Mouse (Mus musculus): Measurements from ENCODE around the gene Dedd2. TPM values are rescaled to one million over a fixed set of nuclear protein-coding genes. Genes with fewer than 3 reads are reported as not detected.
A peak's percentile ranks its signal among the peaks of the same experiment; 100 is the strongest.
"Not testable (repeated sequence)": the region's sequence is repeated elsewhere in the genome, so short reads cannot be mapped to it uniquely, and the experiment has no call there.

Gene Dedd2
- total RNA-seq (2021), result 10 to 100 TPM; 23.9 to 26.3 TPM
- long read RNA-seq, experiment 1, full-length matches to known transcripts, result 8 of 28 reads
- long read RNA-seq, experiment 1, partial matches to known transcripts, result 1 of 28 reads
- long read RNA-seq, experiment 1, other reads (novel, unspliced or antisense), result 19 of 28 reads
- long read RNA-seq, experiment 2, full-length matches to known transcripts, result 6 of 13 reads
- long read RNA-seq, experiment 2, partial matches to known transcripts, result 1 of 13 reads
- long read RNA-seq, experiment 2, other reads (novel, unspliced or antisense), result 6 of 13 reads

DNA sequence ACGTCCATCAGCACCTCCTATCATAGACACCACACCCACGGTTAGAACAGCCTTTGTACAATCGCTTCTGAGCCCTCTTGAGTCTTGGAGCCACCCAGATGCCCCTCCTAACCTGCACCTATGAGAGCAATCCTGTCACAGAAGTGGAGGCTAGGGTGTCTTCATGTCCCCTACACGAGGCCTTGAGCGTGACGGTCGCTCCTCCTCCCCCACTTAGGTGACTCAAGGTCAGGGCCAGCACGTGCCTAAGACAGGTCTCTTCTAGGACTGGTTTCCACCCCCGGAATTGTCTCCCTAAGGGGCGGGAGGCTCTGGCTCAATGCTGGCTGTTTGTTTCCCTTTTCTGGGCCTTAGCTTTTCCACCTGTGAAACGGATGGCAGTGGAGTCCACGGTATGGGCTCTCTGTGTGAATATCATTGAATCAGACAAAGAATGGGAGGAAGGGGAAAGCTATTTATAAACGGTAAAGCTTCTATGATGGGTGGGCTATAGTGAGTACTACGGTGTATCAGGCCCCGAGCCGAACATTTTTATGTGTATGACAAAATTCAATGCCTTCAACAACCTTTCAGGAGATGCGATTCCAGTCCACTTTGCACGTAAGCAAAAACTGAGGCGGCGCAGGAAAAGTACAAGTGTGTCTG, at the start of gene Dedd2:
Gene Dedd2, minus strand, starts transcription at position 159 of the 645 bp plus-strand sequence.
- H3K4me3 ChIP-seq, result peak within 1 kb of the TSS; percentile 73
- TF ChIP-seq CTCF (IDR thresholded peaks at IDR 0.05), result no peak
- peak within 1 kb of the TSS; percentile 86 for H3K27ac ChIP-seq
- intact Hi-C loops (cut with DNase I), result no loop called here
- no peak for DNase-seq (ENCODE audit: extremely low spot score in 1 of 2, low spot score in 2 of 2)

DNA sequence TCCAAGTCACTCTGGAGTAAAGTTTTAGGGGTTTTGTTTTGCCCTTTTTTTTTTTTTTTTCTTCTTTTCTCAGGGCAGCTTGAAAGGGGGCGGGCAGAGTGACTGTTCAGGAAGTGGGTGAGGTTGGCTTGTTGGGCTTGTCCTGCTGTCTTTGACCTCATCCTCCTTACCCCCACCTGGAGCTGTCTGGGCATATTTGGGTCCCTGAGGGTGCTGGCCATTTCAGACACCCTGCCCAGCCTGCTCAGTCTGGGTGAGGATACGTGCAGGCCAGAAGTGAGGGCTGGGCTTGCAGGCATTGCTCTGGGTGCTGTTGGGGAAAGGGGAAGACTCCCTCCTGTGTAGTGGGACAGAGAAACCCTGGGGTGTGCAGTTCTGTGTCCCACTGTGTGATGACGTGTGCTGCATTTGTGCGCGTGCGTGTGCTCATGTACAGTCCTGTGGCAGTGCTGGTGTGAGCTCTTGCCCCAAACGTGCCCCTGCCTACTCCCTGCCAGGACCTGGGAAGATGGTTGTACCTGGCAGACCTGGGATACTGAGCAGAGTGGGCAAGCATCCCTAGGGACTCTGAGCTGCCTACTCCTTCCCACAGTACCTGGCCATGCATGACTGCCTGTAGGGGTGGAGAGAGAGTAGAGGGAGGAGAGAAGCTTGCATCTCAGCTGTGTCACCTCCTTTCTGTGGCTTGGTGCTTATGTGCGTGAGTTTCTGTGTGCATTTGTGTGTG, 49.3 kb upstream of the Dedd2 start:
- no peak for TF ChIP-seq CTCF (IDR thresholded peaks at IDR 0.05)
- intact Hi-C loops (cut with DNase I), result no loop called here
- DNase-seq (ENCODE audit: extremely low spot score in 1 of 2, low spot score in 2 of 2), result no peak
- H3K4me3 ChIP-seq, result peak overlapping the region; percentile 58
- H3K27ac ChIP-seq, result peak overlapping the region; percentile 89; the same call in 1 of the 2 replicates

DNA sequence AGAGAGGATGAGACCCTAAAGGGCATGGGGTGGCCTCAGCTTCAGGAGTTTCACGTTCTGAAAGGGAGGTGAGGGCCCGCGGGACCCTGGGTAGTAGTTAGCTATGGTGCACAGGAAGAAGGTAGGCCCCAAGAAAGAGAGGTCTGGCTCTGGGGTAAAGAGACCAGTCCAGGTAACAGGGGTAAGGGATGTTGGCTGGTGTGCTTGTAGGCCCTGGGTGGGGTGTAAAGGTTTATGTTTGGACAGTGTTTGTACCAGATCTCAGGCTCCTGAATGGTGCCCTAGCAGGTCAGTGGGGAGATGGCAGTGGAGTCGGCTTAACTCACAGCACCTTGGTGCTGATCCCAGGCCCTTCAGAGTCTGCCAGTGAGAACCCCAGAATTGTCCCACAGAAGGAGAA, 48.6 kb upstream of the Dedd2 start:
- peak overlapping the region; percentile 58 for H3K4me3 ChIP-seq
- peak in 1 of 2 experiments; percentile 13 for DNase-seq (ENCODE audit: extremely low spot score in 1 of 2, low spot score in 2 of 2)

DNA sequence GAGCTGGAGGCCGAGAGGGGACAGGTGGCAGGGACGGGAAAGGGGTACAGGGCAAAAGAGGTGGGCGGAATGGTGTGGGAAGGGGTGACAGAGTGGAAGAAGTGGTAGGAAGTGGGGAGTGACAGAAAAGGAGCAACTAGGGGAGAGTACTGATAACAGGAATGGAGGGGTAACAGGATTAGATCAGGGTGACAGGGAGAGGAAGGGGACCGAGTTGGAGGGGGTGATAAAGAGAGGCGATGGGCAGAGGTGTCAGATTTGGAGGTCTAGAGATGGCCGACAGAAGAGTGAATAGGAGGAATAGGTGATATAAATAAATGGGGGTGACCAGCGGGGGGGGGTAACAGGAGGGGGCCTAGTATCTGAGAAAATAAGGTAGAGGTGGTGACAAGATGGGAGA, 48.2 kb upstream of the Dedd2 start:
- no peak for TF ChIP-seq CTCF (IDR thresholded peaks at IDR 0.05)
- DNase-seq (ENCODE audit: extremely low spot score in 1 of 2, low spot score in 2 of 2), result no peak
- Histone ChIP-seq H3K4me3 (peak overlapping the region; percentile 58), H3K27ac (peak overlapping the region; percentile 89)
- intact Hi-C loops (cut with DNase I), result no loop called here

More for the DNA sequence above, 48.6 kb upstream of the Dedd2 start:
- peak overlapping the region; percentile 89 for H3K27ac ChIP-seq
- TF ChIP-seq CTCF (IDR thresholded peaks at IDR 0.05), result no peak
- intact Hi-C loops (cut with DNase I), result no loop called here

DNA sequence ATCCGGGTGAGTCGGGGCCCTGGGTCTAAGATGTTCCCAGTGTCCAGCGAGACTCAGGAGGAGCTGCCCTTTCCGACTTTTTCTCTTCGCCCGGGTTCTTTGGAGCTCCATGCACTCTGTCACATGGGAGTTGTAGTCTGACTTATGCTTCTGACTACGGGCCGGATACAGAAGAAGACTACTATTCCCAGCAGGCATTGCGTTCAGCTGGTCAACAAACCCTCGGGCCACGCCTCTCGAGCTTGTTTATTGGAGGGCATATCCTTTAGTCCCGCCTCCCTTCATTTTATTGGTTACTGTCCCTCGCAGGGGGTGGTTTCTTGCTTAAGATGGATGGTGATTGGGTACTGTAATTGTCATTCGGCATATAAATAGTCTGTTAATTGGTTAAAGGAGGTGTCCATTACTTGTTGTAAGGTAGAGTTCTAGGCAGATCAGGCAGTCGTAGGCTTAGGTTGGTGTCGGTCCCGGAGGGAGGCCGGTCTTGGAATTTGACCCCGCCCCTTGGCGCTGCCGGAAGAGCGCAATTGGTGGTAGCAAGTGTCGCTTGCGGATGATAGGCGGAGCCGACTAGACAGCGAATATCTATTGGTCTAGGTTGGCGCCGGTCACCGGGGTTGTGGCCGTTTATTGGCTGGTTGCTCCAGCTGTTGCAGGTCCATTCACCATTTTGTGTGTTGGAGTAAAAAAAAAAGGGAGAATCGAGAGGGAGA, 47.5 kb upstream of the Dedd2 start:
- Histone ChIP-seq H3K4me3 (peak overlapping the region; percentile 61), H3K27ac (peak overlapping the region; percentile 98)
- DNase-seq (ENCODE audit: extremely low spot score in 1 of 2, low spot score in 2 of 2), result peak; percentile 97 to 100
- no peak for TF ChIP-seq CTCF (IDR thresholded peaks at IDR 0.05)
- intact Hi-C loops (cut with DNase I), result loop anchor here (1.0 kb wide), 1 partner anchor 16 kb away; no protein-coding TSS in a partner anchor

DNA sequence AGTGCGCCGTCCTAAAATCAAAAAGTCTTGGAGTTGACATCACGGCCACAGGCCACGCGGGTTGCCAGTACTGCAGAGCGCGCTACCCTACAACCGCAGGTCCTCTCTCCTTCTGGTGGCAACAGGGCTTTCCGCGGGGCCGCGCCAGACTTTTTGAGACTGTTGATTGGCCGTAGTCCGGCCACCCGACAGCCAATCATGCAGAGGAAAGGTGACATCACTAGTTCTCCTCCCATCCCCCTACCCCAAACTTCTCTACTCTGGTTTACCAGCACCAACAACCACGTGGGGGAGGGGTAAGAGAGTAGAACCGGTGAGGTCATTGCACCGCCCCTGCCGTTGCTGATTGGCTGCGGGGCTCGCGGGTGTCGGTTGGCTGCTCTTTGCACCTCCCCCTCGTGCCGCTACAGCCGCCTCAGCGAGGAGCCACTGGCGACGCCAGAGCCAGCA, 46.9 kb upstream of the Dedd2 start, which contains the start of gene Cic:
Gene Cic, plus strand, starts transcription at position 404 of the 450 bp plus-strand sequence.
- Histone ChIP-seq H3K27ac (peak within 1 kb of the TSS; percentile 98), H3K4me3 (peak within 1 kb of the TSS; percentile 61)
- DNase-seq (ENCODE audit: extremely low spot score in 1 of 2, low spot score in 2 of 2), result peak; percentile 97 to 98
- no peak; the same call in 1 of the 2 replicates for TF ChIP-seq CTCF (IDR thresholded peaks at IDR 0.05)
- intact Hi-C loops (cut with DNase I), result loop anchor here (1.0 kb wide), 1 partner anchor 15 kb away; no protein-coding TSS in a partner anchor

DNA sequence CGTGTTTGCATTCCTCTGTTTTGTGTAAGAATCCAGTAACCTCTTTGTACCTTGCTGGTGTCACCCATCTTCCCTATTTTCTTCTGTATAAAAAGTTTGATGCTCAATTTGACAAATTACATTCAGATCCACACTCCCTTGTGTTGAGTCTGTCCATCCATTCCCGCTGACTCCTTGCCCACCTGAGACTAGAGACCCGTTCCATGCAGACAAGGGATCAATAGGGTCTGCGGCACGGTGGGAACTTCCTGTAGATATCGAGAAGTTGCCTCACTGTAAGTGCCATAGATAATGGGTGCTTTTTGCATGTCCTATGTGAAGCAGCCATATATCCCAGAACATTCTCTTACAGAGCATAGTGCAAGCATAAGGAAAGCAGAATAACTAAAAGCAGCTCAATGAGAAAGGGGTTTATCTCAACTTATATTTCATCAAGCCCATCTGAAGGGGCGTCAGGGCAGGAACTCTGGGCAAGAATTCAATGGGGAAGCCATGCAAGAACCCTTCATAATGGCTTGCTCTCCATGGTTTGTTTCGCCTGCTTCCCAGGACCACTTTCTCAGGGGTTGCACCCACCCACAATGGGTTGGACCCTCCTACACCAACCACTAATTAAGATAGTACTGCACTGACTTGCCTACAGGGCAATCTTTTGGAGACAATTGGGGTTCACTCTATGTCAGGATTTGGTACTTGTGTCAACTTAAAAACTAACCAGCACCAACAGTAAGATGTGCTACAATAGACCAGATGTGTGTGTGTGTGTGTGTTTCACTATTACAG, 46.0 kb upstream of the Dedd2 start:
- intact Hi-C loops (cut with DNase I), result no loop called here
- DNase-seq (ENCODE audit: extremely low spot score in 1 of 2, low spot score in 2 of 2), result no peak
- no peak overlapping the region for H3K4me3 ChIP-seq
- no peak overlapping the region for H3K27ac ChIP-seq
- TF ChIP-seq CTCF (IDR thresholded peaks at IDR 0.05), result no peak

DNA sequence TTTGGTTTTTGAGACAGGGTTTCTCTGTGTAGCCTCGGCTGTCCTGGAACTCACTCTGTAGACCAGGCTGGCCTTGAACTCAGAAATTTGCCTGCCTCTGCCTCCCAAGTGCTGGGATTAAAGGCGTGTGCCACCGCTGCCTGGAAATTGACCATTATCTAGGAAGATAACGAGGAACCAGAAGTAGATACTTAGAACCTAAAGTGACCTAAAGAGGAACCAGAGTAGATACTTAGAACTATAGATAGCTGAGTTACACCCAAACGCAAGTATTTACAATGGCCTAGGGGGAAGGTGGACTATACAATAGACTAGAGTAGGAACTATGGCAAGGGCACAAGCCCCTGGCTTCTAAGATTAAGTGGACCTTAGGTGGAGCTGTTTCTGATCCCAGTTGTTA, 45.3 kb upstream of the Dedd2 start:
- H3K27ac ChIP-seq; H3K4me3 ChIP-seq; intact Hi-C loops (cut with DNase I); DNase-seq (ENCODE audit: extremely low spot score in 1 of 2, low spot score in 2 of 2): not testable (repeated sequence)

DNA sequence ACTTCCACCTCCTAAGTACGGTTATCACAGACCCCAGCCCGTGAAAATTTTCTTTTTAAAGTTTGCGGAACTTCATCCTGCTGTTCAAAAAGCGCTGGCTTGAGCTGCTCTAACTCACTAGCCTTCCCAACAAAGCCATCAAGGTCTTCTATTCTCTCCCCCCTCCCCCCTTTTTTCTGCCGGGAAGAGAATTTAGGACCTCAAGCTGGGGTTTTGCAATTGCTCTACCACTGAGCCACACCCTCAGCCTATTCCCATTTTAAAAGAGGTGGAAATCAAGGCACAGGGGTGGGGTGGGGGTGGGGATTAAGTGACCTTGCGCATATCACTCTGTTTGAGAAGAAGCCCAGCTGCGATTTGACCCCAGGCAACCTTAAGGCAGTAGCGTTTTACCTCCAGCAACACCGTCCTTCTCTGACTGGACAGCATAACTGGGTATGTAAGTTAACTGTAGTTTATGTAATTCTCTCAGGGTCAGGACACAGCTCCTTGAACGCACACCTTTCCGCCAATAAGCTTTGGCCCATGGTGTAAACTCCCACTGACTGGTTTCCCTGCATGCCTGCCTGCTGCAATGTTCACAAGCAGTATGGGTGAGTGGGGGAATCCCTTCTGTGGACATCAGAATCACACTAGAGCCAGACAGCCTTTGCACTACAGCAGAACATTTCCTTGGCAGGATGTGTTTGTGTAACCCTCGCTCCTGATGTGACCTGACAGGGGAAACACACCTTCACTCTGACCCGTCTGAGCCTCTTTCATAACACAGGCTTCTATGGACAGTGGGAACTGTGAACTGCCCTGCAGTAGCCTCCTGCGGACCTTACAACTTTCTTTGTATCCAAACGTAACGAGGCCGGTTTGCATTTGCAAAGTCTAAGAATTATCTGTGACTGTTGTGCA, 43.8 kb upstream of the Dedd2 start:
- no peak for TF ChIP-seq CTCF (IDR thresholded peaks at IDR 0.05)
- DNase-seq (ENCODE audit: extremely low spot score in 1 of 2, low spot score in 2 of 2), result no peak
- intact Hi-C loops (cut with DNase I), result no loop called here
- Histone ChIP-seq H3K27ac (no peak overlapping the region), H3K4me3 (no peak overlapping the region)

DNA sequence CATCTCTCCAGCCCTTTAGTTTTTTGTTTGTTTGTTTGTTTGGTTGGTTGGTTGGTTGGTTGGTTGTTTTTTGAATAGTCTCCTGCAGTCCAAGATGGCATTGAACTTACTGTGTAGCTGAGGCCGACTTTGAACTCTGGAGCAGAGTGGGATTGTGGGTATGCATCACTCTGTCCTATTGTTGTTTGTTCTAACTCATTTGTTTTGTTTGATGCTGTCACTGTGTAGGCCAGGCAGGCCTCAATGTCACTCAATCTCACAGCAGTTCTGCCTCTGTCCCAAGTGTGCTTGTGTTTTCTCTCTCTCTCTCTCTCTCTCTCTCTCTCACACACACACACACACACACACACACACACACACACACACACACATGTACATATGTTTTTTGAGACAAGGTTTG, 41.5 kb upstream of the Dedd2 start:
- no peak overlapping the region for H3K4me3 ChIP-seq
- TF ChIP-seq CTCF (IDR thresholded peaks at IDR 0.05), result no peak
- DNase-seq (ENCODE audit: extremely low spot score in 1 of 2, low spot score in 2 of 2), result no peak
- intact Hi-C loops (cut with DNase I), result no loop called here
- no peak overlapping the region for H3K27ac ChIP-seq

Data from left cerebral cortex, adult 2 months (tissue).